Mouse (Mus musculus): ENCODE results near the gene Gm5580.
"Not testable (repeated sequence)": the region's sequence is repeated elsewhere in the genome, so short reads cannot be mapped to it uniquely, and the experiment has no call there.

The Gm5580 gene

DNA sequence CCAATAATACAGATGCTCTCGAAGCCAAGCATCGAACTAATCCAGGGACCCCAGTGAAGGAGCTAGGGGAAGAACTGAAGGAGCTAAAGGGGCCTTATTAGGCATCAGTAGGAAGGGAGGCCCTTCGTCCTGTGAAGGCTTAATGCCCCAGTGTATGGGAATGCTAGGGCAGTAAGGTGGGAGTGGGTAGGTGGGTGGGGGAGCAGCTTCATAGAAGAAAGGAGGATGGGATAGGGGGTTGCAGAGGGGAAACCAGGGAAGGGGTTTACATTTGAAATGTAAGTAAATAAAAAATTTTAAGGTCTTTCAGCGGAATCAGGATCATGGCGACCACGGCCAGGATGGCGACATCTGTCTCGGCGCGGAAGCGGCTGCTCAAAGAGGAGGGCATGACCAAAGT, at the start of gene Gm5580:
Gene Gm5580 (plus strand): TSS at position 301 of the 400 bp plus-strand sequence.
- not testable (repeated sequence) for H3K4me3 ChIP-seq (replicated peaks; ENCODE audit: low read length); H3K36me3 ChIP-seq (ENCODE audit: insufficient read depth, low read length); H3K9me3 ChIP-seq (ENCODE audit: low read length); H3K27me3 ChIP-seq (ENCODE audit: insufficient read depth, low read length); H3K4me1 ChIP-seq (replicated peaks; ENCODE audit: low read depth, low read length)

DNA sequence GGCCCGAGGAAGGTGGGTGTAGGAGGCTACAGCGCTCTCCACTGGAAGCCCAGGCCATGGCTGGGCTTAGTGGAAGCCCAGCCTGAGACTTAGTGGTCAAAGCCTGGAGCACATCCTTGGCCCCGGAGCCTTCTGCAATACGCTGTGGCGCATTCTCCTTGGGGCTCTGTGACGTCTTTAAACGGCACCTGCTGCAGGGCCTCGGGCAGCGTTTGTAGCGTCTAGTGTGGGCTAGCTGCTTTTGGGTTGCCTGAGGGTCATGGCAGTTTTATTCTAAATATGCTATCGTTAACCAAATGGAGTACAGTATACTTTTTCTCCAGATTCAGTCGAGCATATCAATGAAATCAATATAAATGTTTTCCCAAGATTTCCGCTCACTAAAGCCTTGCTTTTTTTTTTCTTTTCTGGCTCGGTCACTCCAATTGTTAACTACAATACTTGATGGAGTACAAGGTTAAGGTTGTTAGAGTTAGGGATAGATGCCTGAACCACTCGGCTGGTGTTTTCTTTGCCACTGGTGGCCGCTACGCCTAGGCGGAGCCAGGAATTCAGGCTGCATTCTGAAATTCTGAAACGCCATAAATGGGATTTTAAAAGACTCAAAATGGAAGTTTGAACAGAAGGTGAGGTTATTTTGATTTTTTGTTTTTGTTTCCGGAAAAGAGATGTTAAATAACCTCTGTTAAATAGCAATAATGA, 44.5 kb upstream of the Gm5580 start, which contains the start of gene Olfr212:
Gene Olfr212 (plus strand): TSS at position 215 of the 702 bp plus-strand sequence.
- not testable (repeated sequence) for H3K27me3 ChIP-seq (ENCODE audit: insufficient read depth, low read length); H3K4me1 ChIP-seq (replicated peaks; ENCODE audit: low read depth, low read length); H3K36me3 ChIP-seq (ENCODE audit: insufficient read depth, low read length)
- 0 out of 2 replicates have a peak within 1 kb of the TSS, but pooled peaks have one; percentile 17 for H3K4me3 ChIP-seq (replicated peaks; ENCODE audit: low read length)
- H3K9me3 ChIP-seq (ENCODE audit: low read length) = peaks cover 55% of the 10 kb centered on the region

DNA sequence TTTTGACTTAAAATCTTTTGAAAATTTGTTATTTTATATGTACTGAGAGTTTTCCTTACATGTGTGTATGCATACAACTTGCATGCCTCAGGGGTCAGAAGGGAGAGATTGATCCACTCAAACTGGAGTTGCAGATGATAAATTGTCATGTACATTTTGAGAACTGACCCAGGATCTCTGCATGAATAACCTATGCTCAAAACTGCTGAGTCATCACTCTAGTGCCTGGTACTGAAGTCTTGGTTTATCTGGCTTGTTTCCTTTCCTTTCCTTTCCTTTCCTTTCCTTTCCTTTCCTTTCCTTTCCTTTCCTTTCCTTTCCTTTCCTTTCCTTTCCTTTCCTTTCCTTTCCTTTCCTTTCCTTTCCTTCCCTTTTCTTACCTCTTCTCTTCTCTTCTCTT, 36.1 kb upstream of the Gm5580 start:
- no peak for TF ChIP-seq CTCF (conservative IDR thresholded peaks at IDR 0.05; ENCODE audit: low read length)
- peaks cover 10% of the 10 kb centered on the region for H3K9me3 ChIP-seq (ENCODE audit: low read length)

DNA sequence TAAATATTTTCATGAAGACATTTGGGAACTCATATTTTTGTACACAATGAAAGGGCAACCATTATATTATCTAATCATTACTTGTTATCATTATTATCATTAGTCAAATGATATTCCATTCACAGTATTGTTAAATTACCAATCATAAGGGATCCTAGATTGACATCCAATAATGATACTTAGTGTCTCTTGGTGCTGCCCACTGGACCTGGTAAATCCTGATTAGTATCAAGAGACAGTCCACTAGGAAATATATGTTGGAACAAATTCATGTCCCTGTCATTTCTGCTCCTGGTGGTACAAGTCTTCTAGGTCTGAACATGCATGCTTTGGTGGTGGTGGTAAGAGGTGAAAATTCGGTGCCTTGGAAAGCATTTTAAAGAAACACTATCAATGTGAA, 12.8 kb upstream of the Gm5580 start, which contains the start of gene Olfr213:
Gene Olfr213 (plus strand): TSS at position 301 of the 400 bp plus-strand sequence.
- TF ChIP-seq CTCF (conservative IDR thresholded peaks at IDR 0.05; ENCODE audit: low read length) = no peak

More for the DNA sequence above, 36.1 kb upstream of the Gm5580 start:
- Histone ChIP-seq H3K4me3 (replicated peaks; ENCODE audit: low read length) (no peak overlapping the region), H3K27me3 (ENCODE audit: insufficient read depth, low read length) (no peaks in the 10 kb centered on the region), H3K36me3 (ENCODE audit: insufficient read depth, low read length) (no peaks in the 10 kb centered on the region), H3K4me1 (replicated peaks; ENCODE audit: low read depth, low read length) (no peaks in the 10 kb centered on the region)

DNA sequence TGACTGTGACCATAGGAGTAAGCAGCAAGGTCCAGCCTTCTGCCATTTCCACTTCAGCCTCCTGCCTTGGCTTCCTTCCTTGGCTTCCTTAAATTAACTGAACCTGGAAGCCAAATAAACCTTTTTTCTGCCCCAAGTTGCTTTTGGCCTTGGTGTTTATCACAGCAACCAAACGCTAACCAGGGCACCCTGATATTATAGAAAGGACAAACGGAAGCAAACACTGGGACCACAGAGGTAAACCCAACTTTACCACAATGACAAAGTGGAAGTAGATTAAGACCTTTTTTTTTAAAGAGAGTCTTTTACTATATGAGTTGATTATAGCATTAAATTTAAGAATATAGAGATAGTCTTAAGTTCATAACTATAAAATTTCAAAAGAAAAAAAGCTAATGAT, 8.4 kb upstream of the Gm5580 start:
- no peak overlapping the region for H3K4me3 ChIP-seq (replicated peaks; ENCODE audit: low read length)
- TF ChIP-seq CTCF (conservative IDR thresholded peaks at IDR 0.05; ENCODE audit: low read length) = no peak
- H3K27me3 ChIP-seq (ENCODE audit: insufficient read depth, low read length) = no peaks in the 10 kb centered on the region
- no peaks in the 10 kb centered on the region for H3K4me1 ChIP-seq (replicated peaks; ENCODE audit: low read depth, low read length)
- H3K9me3 ChIP-seq (ENCODE audit: low read length) = no peaks in the 10 kb centered on the region
- no peaks in the 10 kb centered on the region for H3K36me3 ChIP-seq (ENCODE audit: insufficient read depth, low read length)

More for the DNA sequence above, 12.8 kb upstream of the Gm5580 start, which contains the start of gene Olfr213:
- H3K4me1 ChIP-seq (replicated peaks; ENCODE audit: low read depth, low read length) = no peaks in the 10 kb centered on the region
- H3K4me3 ChIP-seq (replicated peaks; ENCODE audit: low read length) = no peak within 1 kb of the TSS
- peaks cover 18% of the 10 kb centered on the region for H3K9me3 ChIP-seq (ENCODE audit: low read length)
- H3K36me3 ChIP-seq (ENCODE audit: insufficient read depth, low read length) = no peaks in the 10 kb centered on the region
- H3K27me3 ChIP-seq (ENCODE audit: insufficient read depth, low read length) = no peaks in the 10 kb centered on the region

DNA sequence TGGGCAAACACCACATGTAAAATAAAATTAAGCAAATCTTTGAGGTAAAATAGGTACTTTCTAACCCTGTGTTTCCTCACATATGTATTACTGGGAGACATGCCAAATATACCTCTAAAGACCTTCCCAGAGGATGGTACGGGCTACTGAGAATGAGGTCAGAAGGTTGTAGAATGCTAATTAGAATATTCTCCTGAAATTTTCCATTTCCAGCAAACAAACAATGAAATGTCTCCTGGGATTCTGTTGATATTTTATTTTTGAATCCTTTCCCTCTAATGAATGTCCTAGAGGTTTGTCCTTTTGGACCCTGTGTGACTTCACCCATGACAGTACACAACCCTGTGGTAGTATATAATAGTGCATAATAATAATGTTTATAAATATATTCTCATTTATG, 3.0 kb downstream of the Gm5580 start, which contains the start of gene Olfr214:
Gene Olfr214 (plus strand): TSS at position 301 of the 400 bp plus-strand sequence.
- no peaks in the 10 kb centered on the region for H3K9me3 ChIP-seq (ENCODE audit: low read length)
- H3K4me3 ChIP-seq (replicated peaks; ENCODE audit: low read length) = no peak within 1 kb of the TSS
- TF ChIP-seq CTCF (conservative IDR thresholded peaks at IDR 0.05; ENCODE audit: low read length) (no peak), NANOG (IDR thresholded peaks at IDR 0.05; ENCODE audit: borderline replicate concordance, low read length) (no peak), POU5F1 (IDR thresholded peaks at IDR 0.05; ENCODE audit: borderline replicate concordance, low read length) (no peak)
- no peaks in the 10 kb centered on the region for H3K4me1 ChIP-seq (replicated peaks; ENCODE audit: low read depth, low read length)
- no peaks in the 10 kb centered on the region for H3K36me3 ChIP-seq (ENCODE audit: insufficient read depth, low read length)
- H3K27me3 ChIP-seq (ENCODE audit: insufficient read depth, low read length) = 0 out of 2 replicates have a peak, but pooled peaks cover 2% of the 10 kb centered on the region

DNA sequence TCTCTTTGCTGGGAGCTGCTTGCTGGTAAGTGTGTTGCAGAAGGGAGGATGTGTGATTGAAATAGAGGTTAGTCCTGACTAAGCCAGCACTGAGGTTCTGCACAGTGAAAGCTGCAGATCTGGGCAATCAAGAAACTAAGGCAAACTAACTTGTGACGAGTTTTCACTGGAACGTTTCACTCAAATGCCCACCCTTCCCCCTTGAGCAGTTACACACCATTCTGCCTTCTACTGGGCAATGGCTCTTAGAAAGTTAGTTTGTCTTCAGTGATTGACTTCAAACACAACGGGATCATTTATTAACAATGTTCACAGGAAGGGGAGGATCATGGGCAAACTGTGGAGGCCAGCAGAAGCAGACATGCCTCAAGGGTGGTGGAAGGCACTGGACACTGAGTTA, 4.0 kb downstream of the Gm5580 start:
- no peak overlapping the region for H3K4me3 ChIP-seq (replicated peaks; ENCODE audit: low read length)
- no peaks in the 10 kb centered on the region for H3K36me3 ChIP-seq (ENCODE audit: insufficient read depth, low read length)
- H3K27me3 ChIP-seq (ENCODE audit: insufficient read depth, low read length) = 0 out of 2 replicates have a peak, but pooled peaks cover 2% of the 10 kb centered on the region
- H3K9me3 ChIP-seq (ENCODE audit: low read length) = no peaks in the 10 kb centered on the region
- no peaks in the 10 kb centered on the region for H3K4me1 ChIP-seq (replicated peaks; ENCODE audit: low read depth, low read length)
- TF ChIP-seq NANOG (IDR thresholded peaks at IDR 0.05; ENCODE audit: borderline replicate concordance, low read length) (no peak), CTCF (conservative IDR thresholded peaks at IDR 0.05; ENCODE audit: low read length) (no peak), POU5F1 (IDR thresholded peaks at IDR 0.05; ENCODE audit: borderline replicate concordance, low read length) (no peak)

DNA sequence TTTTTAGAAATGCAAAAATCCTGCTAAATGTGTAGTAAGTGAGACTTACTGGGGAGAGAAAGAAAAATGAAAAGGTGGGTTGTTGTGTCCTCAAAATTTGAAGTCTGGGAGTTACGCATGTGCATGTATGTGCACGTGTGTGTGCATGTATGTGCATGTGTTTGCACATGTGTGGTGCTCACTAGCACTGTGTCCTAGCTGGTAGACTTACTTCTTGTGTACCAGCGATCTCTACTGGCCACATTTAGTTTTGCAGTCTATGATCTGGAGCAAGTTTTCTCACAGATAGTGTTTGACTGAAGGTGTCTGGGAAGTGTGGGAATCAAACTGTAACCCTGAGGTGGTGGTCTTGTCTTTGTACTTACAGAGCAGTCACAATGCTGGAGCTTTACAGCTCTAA, 18.9 kb downstream of the Gm5580 start:
- TF ChIP-seq POU5F1 (IDR thresholded peaks at IDR 0.05; ENCODE audit: borderline replicate concordance, low read length) (no peak), CTCF (conservative IDR thresholded peaks at IDR 0.05; ENCODE audit: low read length) (peak; percentile 63), NANOG (IDR thresholded peaks at IDR 0.05; ENCODE audit: borderline replicate concordance, low read length) (no peak)
- H3K36me3 ChIP-seq (ENCODE audit: insufficient read depth, low read length) = no peaks in the 10 kb centered on the region
- H3K9me3 ChIP-seq (ENCODE audit: low read length) = no peaks in the 10 kb centered on the region
- peaks cover 5% of the 10 kb centered on the region; the same call in 1 of the 2 replicates for H3K27me3 ChIP-seq (ENCODE audit: insufficient read depth, low read length)
- H3K4me3 ChIP-seq (replicated peaks; ENCODE audit: low read length) = no peak overlapping the region
- no peaks in the 10 kb centered on the region for H3K4me1 ChIP-seq (replicated peaks; ENCODE audit: low read depth, low read length)

DNA sequence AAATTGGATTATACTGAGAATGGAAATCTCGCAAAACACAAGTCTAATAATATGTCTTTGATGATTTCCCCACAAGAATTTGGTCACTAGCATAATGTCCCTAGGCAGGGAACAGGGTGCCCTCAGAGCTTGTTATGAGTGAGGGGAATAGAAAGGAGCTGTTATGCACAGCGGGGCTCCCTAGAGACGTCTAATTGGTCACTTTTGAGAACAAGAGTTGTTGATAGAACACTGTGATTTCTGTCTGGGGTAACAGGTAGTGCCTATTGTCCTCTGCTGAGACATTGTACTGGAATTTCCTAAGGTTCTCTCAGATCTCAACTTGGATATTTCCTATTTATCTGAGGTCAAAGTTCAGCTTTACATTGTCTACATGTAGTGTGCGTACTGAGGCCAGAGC, 33.2 kb downstream of the Gm5580 start, which contains the start of gene Olfr215:
Gene Olfr215 (minus strand): TSS at position 101 of the 400 bp plus-strand sequence.
- TF ChIP-seq POU5F1 (IDR thresholded peaks at IDR 0.05; ENCODE audit: borderline replicate concordance, low read length) (no peak), NANOG (IDR thresholded peaks at IDR 0.05; ENCODE audit: borderline replicate concordance, low read length) (no peak), CTCF (conservative IDR thresholded peaks at IDR 0.05; ENCODE audit: low read length) (no peak)
- H3K36me3 ChIP-seq (ENCODE audit: insufficient read depth, low read length) = no peaks in the 10 kb centered on the region

More for the DNA sequence above, 33.2 kb downstream of the Gm5580 start, which contains the start of gene Olfr215:
- Histone ChIP-seq H3K9me3 (ENCODE audit: low read length) (no peaks in the 10 kb centered on the region), H3K27me3 (ENCODE audit: insufficient read depth, low read length) (no peaks in the 10 kb centered on the region), H3K4me3 (replicated peaks; ENCODE audit: low read length) (no peak within 1 kb of the TSS), H3K4me1 (replicated peaks; ENCODE audit: low read depth, low read length) (no peaks in the 10 kb centered on the region)

Data from E14TG2a.4 (cell line).